Mouse (Mus musculus) heart, adult 2 months (tissue): ENCODE results near the gene Lilrb4a. TPM values are rescaled to one million over a fixed set of nuclear protein-coding genes. Genes with fewer than 3 reads are reported as not detected.
A peak's percentile ranks its signal among the peaks of the same experiment; 100 is the strongest.
"Not testable (repeated sequence)": the region's sequence is repeated elsewhere in the genome, so short reads cannot be mapped to it uniquely, and the experiment has no call there.

Experiments used
- DNase-seq, 2 experiments: peaks; one replicate each; pipeline ENCODE4 v3.0.0; 2021
- H3K27ac ChIP-seq: fragments of 200-600 bp; 2 replicates; pipeline ENCODE4 v1.8.1; 2022
- H3K27me3 ChIP-seq: fragments of 200-500 bp; 2 replicates; pipeline ENCODE4 v1.6.1; 2012; ENCODE audit warnings: mild to moderate bottlenecking, low read length, inconsistent platforms, mixed read lengths; ENCODE audit not compliant: control insufficient read depth, insufficient read depth
- H3K36me3 ChIP-seq: fragments of 200-500 bp; 2 replicates; pipeline ENCODE4 v1.6.1; 2012; ENCODE audit warnings: low read length, inconsistent platforms; ENCODE audit not compliant: control insufficient read depth, insufficient read depth
- H3K4me1 ChIP-seq: fragments of 200-500 bp; 2 replicates; pipeline ENCODE4 v1.6.1; 2011; ENCODE audit warnings: low read length; ENCODE audit not compliant: control insufficient read depth, insufficient read depth
- H3K4me3 ChIP-seq: fragments of 200-600 bp; 2 replicates; pipeline ENCODE4 v1.8.1; 2022
- H3K79me2 ChIP-seq: fragments of 200-500 bp; replicated peaks from 2 replicates; pipeline ENCODE4 v1.6.1; 2012; ENCODE audit warnings: mild to moderate bottlenecking, inconsistent platforms, low read length, moderate library complexity, mixed read lengths; ENCODE audit not compliant: control insufficient read depth, insufficient read depth
- H3K9ac ChIP-seq: fragments of 200-500 bp; 2 replicates; pipeline ENCODE4 v1.6.1; 2012; ENCODE audit warnings: low read depth, mild to moderate bottlenecking, control low read depth, inconsistent platforms, low read length, mixed read lengths
- CTCF ChIP-seq: fragments of 200-600 bp; IDR thresholded peaks from 2 replicates; pipeline ENCODE4 v1.8.1; 2022; ENCODE audit warnings: antibody characterized with exemption, mild to moderate bottlenecking, moderate library complexity
- EP300 ChIP-seq: fragments of 200-500 bp; IDR thresholded peaks from 2 replicates; pipeline ENCODE4 v1.6.1; 2011; ENCODE audit warnings: low read depth, low read length, control low read depth; ENCODE audit not compliant: insufficient read depth
- POLR2A ChIP-seq: fragments of 200-500 bp; IDR thresholded peaks from 2 replicates; pipeline ENCODE4 v1.6.1; 2011; ENCODE audit warnings: mild to moderate bottlenecking, low read depth, low read length, control low read depth; ENCODE audit not compliant: insufficient read depth
- WGBS: fragments of 180-500 bp; shearing (Covaris S2); methylation state at CpG from one replicate; pipeline ENCODE4 v1.1.7; 2018; 5-methylcytosine and 5-hydroxymethylcytosine counted together
- intact Hi-C: fragments of 180-260 bp; cut with DNase I; formaldehyde crosslinking; loops from one replicate; pipeline ENCODE4 v1.15.1; 2025
- long read RNA-seq: library from polyadenylated mRNA; stranded (forward); transcript quantifications from one replicate; pipeline ENCODE4 v2.0.0, GENCODE M21; 2021
- polyA plus RNA-seq: library from polyadenylated mRNA; depleted of rRNA; stranded (reverse); fragments of >200 nt; gene quantifications from 2 replicates; pipeline ENCODE4 v1.2.3, GENCODE M21; 2012; rRNA removed
- total RNA-seq, 2 experiments: library from RNA; stranded (reverse); gene quantifications; 2 replicates each; pipeline ENCODE4 v1.2.3; 2021

Lilrb4a gene
- total RNA-seq: 1 to 10 TPM; 1.8 to 2.8 TPM
- polyA plus RNA-seq: 3.7 and 5.9 TPM in 2 replicates
- long read RNA-seq, partial matches to known transcripts: 0 of 1 reads
- long read RNA-seq, other reads (novel, unspliced or antisense): 1 of 1 reads

DNA sequence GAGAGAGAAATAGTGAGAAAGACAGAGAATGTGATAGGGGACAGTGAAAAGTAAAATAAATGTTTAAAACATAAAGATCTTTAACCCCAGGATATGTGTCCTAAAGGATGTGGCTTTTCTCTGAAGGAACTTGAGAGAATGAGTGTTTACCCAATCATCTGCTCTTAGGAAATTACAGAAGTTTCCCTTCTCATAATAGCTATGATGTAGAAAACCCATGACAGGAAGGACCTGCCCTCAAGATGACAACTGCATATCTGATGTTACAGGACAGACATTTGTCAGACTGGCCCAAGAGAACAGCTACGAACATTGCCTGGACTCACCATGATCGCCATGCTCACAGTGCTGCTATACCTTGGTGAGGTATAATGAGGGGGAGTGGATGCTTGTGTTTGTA is at the start of gene Lilrb4a:
Lilrb4a (plus strand) TSS at position 266 of the 400 bp plus-strand sequence.
- intact Hi-C loops, H3K27me3 ChIP-seq: not testable (repeated sequence)
- WGBS: no CpG with 5 or more reads among the region's 2 CpGs

DNA sequence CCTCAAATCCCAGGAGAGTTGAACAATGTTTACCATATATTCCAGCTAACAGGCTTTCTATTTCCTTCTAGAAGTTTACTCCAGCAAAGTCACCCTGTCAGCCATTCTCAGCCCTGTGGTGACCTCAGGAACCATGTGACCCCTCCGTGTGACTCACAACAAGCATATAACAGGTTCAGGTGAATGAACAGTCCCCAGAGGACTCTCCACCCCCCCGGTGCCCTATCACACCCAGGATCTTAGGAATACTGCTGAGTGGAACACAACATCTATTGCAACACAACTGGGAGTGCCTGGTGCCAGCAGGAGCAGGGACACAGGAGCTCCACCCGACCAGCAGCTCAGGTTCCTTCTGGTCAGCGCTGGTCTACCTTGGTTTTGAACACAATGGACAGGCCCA is 39.1 kb upstream of the Lilrb4a start:
- WGBS: 57% methylated on average over 4 of the region's 4 CpGs
- no peaks in the 10 kb centered on the region for H3K79me2 ChIP-seq
- no peak for DNase-seq
- no peaks in the 10 kb centered on the region for H3K36me3 ChIP-seq
- no peak overlapping the region for H3K4me3 ChIP-seq
- no peaks in the 10 kb centered on the region for H3K27me3 ChIP-seq
- no peak overlapping the region for H3K9ac ChIP-seq
- no peaks in the 10 kb centered on the region for H3K4me1 ChIP-seq
- no peak overlapping the region for H3K27ac ChIP-seq
- no peak for TF ChIP-seq POLR2A
- TF ChIP-seq EP300: no peak
- TF ChIP-seq CTCF: no peak
- intact Hi-C loops: no loop called here

More for the DNA sequence above, at the start of gene Lilrb4a:
- H3K9ac ChIP-seq, H3K36me3 ChIP-seq, H3K4me1 ChIP-seq, H3K4me3 ChIP-seq, H3K27ac ChIP-seq, DNase-seq, H3K79me2 ChIP-seq: not testable (repeated sequence)

DNA sequence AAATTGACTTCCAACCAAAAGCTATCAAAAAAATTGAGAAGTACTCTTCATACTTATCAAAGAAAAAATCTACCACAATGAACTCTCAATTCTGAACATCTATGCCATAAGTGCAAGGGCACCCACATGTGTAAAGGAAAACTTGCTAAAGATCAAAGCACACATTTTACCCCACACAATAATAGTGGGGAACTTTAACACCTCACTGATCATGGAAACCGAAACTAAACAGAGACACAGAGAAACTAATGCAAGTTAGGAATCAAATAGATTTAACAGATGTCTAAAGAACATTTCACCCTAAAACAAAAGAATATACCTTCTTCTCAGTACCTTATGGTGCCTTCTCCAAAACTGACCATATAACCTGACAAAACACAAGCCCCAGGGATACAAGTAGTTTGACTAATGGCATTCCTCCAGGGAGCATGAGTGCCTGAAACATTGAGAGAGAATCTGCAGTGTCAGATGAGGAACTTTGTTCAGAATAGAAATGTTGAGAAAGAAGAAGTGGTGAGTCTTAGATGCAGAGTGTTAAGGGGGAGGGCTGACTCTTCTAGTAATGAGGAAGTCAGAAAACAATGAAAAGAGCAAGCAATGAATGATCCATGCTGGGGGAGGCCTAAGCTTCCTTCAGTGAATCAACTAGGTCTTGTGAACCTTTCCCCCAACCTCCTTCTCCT is 37.0 kb upstream of the Lilrb4a start:
- Histone ChIP-seq H3K36me3 (no peaks in the 10 kb centered on the region), H3K4me1 (no peaks in the 10 kb centered on the region), H3K27me3 (no peaks in the 10 kb centered on the region), H3K9ac (no peak overlapping the region), H3K4me3 (no peak overlapping the region), H3K27ac (peak overlapping the region; percentile 28), H3K79me2 (no peaks in the 10 kb centered on the region)
- no peak for TF ChIP-seq EP300
- no peak for TF ChIP-seq CTCF
- no peak for TF ChIP-seq POLR2A
- 68% methylated on average over 1 of the region's 1 CpGs for WGBS
- no peak for DNase-seq
- intact Hi-C loops: no loop called here

DNA sequence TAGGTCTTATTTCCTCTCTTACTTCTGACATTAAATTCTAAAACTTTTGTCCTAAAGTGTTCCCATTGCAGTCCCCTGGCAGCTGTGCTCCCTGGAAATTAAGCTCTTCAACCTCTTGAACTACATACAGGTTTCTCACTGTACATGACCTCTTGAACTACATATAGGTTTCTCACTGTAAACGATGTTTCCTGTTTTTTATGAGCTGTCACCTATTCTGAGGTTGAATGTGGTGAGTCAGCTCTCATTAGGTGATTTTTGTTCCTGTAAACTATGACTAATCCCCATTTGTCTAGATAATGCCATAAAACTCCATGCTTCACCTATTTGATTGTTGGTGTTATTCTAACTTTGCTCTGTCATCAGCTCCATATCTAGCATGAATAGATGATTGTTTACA is 36.4 kb upstream of the Lilrb4a start:
- Histone ChIP-seq H3K27ac (peak overlapping the region; percentile 28), H3K27me3 (no peaks in the 10 kb centered on the region), H3K4me1 (no peaks in the 10 kb centered on the region), H3K36me3 (no peaks in the 10 kb centered on the region), H3K4me3 (no peak overlapping the region), H3K9ac (no peak overlapping the region), H3K79me2 (no peaks in the 10 kb centered on the region)
- no peak for DNase-seq
- 36% methylated on average over 1 of the region's 1 CpGs for WGBS
- TF ChIP-seq CTCF: no peak
- TF ChIP-seq EP300: no peak
- no peak for TF ChIP-seq POLR2A
- intact Hi-C loops: no loop called here

DNA sequence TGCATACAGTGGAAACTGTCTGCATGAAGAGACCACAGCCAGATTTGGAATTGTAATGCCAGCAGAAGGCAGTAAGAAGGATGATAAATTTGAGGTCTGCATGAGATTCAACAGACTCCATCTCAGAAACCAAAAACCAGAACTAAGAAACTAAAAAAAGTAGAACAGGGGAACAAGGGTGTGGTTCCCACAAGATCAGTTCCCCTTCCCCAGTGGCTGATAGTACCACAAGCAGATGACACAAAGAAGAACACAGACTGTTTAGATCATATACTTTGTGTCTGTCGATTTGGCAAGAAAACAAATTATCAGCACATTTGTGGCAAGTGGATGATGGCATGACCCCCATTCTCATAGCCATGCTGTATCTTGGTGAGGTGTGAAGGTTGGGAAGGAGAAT is 35.0 kb upstream of the Lilrb4a start:
- TF ChIP-seq POLR2A (no peak), EP300 (no peak), CTCF (no peak)

DNA sequence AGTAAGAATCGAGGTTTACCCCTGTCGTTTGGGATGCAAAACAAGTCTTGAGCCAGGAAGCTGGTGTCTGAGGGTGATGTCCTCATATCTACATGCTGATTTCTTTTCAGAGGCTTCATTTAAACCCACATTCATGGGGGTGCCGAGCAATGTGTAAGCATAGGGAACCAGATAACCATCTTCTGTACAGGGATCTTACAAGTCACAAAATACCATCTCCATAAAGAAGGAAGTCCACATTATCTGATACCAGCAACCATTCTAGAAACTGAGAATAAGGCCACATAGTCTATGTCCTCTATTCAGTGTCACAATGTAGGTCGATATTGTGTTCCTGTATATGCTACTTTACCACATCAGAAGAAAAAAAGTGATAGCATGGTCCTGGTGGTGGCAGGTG is 34.4 kb upstream of the Lilrb4a start:
- no peak overlapping the region for H3K27ac ChIP-seq
- no peak overlapping the region for H3K9ac ChIP-seq
- no peaks in the 10 kb centered on the region for H3K79me2 ChIP-seq
- no peaks in the 10 kb centered on the region for H3K36me3 ChIP-seq
- no peaks in the 10 kb centered on the region for H3K4me1 ChIP-seq
- no peaks in the 10 kb centered on the region for H3K27me3 ChIP-seq
- no peak for TF ChIP-seq CTCF
- no peak for TF ChIP-seq EP300
- no peak for TF ChIP-seq POLR2A
- 52% methylated on average over 4 of the region's 4 CpGs for WGBS
- intact Hi-C loops: no loop called here
- H3K4me3 ChIP-seq: no peak overlapping the region
- no peak for DNase-seq

More for the DNA sequence above, 35.0 kb upstream of the Lilrb4a start:
- Histone ChIP-seq H3K4me1 (no peaks in the 10 kb centered on the region), H3K27ac (no peak overlapping the region), H3K79me2 (no peaks in the 10 kb centered on the region), H3K36me3 (no peaks in the 10 kb centered on the region), H3K9ac (no peak overlapping the region), H3K27me3 (no peaks in the 10 kb centered on the region), H3K4me3 (no peak overlapping the region)
- intact Hi-C loops: no loop called here
- peak in 1 of 2 experiments; percentile 7 for DNase-seq
- 75% methylated on average over 1 of the region's 1 CpGs for WGBS

DNA sequence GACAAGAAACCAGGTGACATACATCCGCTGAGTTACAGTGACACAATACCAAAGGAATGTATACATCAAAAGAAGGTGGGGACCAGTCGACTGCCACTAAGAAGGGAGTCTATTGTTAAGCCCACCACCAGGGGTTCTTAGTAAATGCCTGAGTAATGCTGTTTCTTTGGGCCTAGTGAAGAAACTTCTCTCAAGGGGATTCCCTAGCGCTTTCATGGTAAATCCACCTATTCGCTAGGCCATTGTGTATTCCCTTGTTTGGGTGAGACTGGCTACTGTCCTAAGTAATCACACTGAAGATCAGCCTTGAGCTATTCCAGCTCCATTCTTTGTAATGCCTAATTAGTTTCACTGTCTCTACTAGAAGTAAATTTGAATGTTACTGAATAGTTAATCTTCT is 27.0 kb upstream of the Lilrb4a start:
- H3K79me2 ChIP-seq, H3K4me1 ChIP-seq, H3K27me3 ChIP-seq, DNase-seq, H3K9ac ChIP-seq, H3K36me3 ChIP-seq, H3K27ac ChIP-seq, H3K4me3 ChIP-seq, intact Hi-C loops: not testable (repeated sequence)
- 66% methylated on average over 4 of the region's 4 CpGs for WGBS

DNA sequence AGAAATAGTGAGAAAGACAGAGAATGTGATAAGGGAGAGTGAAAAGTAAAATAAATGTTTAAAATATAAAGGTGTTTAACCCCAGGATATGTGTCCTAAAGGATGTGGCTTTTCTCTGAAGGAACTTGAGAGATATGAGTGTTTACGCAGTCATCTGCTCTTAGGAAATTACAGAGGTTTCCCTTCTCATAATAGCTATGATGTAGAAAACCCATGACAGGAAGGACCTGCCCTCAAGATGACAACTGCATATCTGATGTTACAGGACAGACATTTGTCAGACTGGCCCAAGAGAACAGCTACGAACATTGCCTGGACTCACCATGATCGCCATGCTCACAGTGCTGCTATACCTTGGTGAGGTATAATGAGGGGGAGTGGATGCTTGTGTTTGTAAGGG is 10.4 kb upstream of the Lilrb4a start, which contains the start of the genes Gm49339 and Lilr4b:
Gm49339 (plus strand) TSS at position 216 of the 400 bp plus-strand sequence.
Lilr4b (plus strand) TSS at position 236 of the 400 bp plus-strand sequence.
- DNase-seq, H3K27ac ChIP-seq, H3K4me3 ChIP-seq, H3K36me3 ChIP-seq, H3K79me2 ChIP-seq, intact Hi-C loops, H3K4me1 ChIP-seq, H3K27me3 ChIP-seq, H3K9ac ChIP-seq: not testable (repeated sequence)
- WGBS: 61% methylated on average over 1 of the region's 3 CpGs
